Mouse (Mus musculus) megakaryocyte-erythroid progenitor cell, adult 5-6 weeks (primary cell): Measurements from ENCODE around the gene Card10. TPM values are rescaled to one million over a fixed set of nuclear protein-coding genes. Genes with fewer than 3 reads are reported as not detected.

Experiments used
- ATAC-seq: replicated peaks from 2 replicates; pipeline ENCODE4 v1.8.0; 2016; ENCODE audit warnings: mild to moderate bottlenecking, inconsistent platforms; ENCODE audit not compliant: severe bottlenecking, poor library complexity, low FRiP score, low TSS enrichment
- total RNA-seq, 2 experiments: library from RNA; stranded (forward) in 1 of 2; stranded (reverse) in 1 of 2; fragments of 200-1000, 215-1000 nt in 1 of 2; fragments of >200 nt in 1 of 2; fragmentation: Nextera tagmentation in 1 of 2; gene quantifications; 2 replicates each; pipeline ENCODE4 v1.2.3; 2014 to 2017

The Card10 gene
- total RNA-seq, 2 experiments from 2014 or later: not detected

DNA sequence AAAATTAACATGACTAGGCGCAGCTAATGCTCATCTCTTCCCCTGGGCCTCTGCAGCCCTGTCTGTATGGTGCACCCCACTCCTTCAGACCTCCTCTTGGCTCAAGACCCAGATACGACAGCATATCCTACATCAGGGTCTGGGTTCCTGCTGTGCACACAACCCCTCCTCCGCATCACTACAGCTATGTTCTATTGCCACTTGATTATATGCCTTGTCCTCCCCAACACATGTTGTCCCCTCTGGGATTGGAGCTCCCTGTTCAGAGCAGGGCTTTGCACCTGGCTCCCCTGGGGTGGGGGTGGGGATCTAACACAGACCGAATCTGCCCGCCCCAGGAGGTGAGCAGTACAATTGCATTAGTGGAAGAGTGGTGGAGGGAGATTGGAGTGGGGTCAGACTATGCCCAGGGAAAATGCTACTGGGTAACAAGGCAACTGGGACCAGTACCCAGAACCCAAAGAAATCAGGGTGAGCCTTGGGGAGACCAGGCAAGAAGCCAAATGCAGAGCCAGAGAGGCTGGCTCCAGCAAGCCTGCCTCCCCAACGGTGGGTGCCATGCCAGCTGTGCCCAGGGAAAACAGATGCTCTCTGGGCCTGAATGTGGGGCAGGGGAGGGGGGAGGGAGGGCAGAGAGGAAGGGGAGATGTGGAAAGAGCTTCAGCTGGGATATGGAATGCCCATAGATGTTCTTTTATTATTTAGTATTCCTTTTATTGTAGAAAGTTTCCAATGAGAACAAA, 52.1 kb downstream of the Card10 start:
- ATAC-seq: no peak

DNA sequence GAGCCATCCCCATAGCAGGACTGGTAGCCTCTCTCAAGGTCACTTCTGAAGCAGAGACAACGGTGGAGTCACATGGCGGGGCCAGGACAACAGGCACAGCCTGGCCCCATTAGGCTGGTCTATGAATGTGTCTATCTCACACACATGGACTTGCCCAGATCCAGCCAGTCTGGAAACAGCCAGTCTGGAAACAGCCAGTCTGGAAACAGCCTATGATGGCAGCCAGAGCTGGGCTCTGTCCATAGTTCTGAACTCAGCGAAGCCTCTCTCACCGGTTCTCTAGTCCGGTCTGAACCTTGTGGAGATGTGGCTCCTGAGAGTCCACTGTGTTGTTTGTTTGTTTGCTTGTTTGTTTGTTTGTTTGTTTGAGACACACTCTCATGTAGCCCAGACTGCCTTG, 53.0 kb downstream of the Card10 start:
- ATAC-seq: no peak

DNA sequence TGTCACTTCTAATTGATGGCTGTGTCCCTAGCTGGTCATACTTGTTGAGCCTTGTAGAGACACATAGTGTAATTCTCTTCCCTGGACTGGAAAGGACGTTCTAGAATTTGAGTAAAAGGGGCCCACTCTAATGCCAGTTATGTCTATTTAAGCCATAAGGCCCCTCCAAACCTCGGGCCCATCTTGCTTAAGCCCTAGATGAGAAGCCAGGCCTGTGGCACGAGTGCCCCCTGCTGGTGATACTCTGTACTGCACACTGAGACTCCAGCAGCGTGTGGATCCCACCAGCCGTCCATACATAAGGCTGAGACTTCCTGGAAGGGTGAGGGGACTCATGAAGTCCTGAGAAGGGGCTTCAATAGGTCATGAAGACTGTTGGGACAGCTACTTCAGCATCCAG, 58.6 kb downstream of the Card10 start:
- ATAC-seq: peak; percentile 63; the same call in 1 of the 2 replicates

DNA sequence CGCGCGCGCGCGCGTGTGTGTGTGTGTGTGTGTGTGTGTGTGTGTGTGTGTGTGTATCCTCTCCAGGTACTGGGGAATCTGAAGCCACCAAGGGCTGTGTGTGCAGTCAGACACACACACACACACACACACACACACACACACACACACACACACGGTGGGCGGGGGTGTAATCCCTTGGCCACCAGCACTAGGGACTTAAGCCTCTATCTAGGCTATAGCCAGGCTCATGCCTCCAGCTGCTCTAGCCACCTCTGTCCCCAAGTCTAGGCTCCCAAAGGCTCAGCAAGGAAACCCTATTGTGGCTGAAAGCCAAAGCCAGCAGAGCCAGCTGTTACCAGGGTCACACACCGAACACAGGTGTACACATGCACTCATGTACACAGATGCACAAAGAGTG, 60.0 kb downstream of the Card10 start:
- ATAC-seq: no peak

DNA sequence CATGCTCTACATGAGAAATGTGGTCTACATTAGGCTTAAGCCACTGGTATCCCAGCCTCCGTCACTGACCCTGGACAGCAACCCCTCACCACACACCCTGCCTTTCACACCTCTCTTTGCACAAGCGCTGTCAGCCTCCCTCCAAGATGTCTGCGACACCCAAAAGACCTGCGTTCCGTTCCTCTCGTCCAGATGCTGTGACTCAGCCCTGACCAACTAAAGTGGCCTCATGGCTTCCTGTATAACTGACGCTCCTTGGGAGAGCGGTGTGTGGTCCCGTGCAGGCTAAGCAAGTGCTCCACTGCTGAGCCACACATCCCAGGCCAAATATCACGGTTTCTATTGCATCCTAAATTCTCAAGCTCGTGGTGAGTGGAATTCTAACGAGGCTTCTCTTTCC, 62.2 kb downstream of the Card10 start:
- ATAC-seq: no peak

DNA sequence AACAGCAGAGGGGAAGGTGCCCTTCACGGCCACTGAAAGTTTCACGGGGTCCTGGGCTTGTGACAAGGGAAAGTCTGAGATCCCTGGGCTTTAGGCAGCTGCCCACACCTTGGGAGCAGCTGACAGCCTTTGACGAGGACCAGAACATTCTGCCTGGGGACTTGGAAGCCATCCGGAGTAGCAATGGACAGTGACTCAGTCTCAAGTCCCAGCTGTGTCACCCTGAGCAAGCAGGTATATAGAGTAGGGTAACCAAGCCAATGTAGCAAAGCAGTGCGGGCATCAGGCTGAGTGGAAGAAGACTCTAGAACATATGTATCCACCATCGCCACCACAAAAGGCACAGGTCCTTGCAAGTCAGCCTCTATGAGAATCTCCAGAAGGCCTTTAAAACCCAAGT, 65.7 kb downstream of the Card10 start:
- no peak for ATAC-seq

DNA sequence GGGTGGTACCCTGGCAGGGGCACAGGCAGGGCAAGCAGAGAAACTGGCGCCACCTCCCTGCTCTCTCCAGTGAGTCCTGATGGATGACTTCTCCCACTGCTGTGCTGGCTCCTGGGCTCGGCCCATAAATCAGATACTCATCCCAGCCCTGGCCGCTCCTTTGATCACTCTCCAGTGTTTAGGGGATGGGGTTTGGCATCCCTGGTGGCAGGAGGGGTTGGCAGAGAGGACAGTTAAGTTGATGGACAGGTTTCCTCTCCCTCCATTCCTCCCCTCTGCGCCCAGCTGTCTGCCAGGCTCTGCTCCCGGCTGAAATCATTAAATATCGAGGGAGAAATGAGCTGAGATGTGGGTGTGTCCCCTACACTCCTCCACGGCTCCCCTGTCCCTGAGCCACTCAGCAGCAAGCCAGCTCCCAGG, 66.2 kb downstream of the Card10 start:
- ATAC-seq: no peak

DNA sequence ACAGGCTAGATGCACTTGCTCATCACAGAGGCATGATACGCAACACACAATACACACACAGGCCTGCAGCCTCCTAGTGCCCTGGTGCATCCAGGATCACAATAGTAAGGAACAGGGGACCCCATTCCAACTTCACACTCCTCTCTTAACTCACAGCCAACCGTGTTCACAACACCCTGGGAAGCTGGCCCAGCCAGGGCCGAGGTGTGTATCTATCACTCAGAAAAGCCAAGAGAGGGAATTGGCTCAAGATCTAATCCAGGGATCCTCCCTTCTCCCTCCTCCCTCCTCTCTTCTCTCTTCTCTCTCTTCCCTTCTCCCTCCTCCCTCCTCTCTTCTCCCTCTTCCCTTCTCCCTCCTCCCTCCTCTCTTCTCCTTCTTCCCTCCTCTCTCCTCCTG, 66.7 kb downstream of the Card10 start:
- no peak for ATAC-seq

DNA sequence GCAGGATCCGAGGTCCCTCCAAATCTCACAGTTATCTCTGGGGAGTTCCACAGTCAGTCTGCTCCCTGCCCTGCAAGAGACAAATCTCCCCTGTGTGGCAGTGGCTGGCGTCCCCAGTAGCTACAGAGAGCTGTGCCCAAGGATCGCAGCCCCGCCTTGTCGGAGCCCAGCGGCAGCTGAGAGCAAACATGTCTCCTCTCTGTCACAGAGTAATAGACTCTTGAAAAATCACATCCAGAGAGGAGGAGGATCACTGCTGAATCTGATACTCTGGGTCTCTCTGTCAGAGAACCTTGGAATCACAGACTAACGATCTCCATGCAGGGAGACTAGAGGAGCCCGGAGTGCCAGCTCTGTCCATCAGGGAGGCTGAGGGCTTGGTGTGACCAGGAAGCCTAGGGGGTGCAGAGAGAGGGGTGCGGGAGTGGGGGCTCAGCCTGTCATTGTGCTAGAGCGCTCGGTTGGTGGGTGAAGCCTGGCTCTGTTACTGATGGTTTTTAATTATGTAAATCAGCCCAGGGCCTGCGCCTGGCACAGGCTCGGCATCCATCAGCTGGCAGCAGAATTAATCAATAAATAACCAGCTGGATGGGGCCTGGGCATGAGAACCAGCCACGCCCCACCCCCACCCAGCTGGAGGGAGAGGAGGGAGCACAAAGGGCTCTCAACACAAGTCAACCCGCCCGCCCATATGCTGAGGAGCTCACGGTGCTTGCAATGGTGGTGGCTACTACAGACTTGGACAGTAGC, 67.2 kb downstream of the Card10 start:
- no peak for ATAC-seq

DNA sequence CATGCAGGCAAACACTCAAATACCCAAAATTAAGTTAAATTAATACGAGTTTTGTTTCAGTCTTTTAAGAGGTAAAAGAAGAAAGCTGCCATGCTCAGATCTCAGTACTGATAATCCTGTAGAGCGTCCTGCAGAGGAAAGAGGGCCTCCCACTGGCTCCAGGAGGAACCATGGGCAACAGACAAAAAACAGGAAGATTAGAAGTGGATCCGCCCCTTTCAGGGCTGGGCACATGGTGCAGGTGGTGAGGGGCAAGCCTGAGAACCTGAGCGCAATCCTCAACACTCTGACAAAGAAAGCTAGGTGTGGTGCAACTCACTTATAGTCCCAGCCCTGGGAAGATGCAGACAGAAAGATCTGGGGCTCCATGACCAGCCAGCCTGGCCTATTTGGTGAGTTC, 71.0 kb downstream of the Card10 start:
- no peak for ATAC-seq

DNA sequence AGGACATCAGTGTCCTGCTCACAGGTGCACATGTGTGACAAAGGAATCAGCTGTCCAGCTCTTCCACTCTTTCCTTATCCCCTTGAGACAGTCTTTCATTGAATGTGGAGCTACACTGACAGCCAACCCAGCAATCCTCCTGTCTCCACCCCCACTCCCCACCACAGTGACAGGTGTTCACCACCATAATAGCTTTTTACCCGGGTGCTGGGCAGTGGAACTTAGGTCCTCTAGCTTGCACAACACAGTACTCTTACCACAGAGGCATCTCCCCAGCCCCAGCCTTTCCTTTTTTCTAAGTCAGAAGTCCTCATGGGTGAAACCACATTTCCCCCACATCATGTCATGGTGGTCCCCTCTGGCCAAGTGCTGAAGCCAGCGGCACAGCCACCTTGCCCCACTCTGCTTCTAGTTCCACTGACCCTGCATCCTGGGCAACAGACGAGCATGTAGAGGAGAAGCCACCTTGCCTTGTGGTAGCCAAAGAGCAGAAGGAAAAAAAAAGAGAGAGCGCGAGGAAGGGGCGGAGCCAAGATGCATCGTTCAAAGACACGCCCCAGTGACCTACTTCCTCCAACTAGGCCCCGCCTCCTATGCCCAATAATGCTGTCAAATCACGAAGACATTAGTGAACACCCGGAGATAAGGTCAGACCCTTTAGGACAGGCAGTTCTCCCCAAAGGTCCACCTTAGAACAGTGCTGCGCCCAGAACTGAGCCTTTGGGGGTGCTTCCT, 72.4 kb downstream of the Card10 start:
- no peak for ATAC-seq

DNA sequence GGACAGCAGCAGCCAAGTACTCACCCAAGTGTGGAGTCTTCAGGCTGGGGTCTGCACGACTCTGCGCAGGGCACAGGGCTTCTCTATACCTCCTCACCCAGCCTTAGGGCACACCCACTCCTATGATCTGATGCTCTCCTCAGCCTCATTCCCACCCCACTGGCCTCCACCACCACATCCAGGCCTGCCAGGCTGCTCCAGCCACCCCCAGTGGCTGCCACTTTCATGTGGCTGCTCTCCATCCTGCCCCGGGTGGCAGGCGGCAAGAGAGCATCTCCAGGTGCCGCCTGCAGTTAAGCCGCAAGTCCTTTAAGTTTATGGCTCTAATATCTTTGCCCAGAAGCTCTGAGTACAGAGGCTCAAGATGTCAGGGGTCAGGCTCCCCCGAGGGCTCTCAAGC, 76.1 kb downstream of the Card10 start:
- no peak for ATAC-seq

Other genes starting within 250 kb of the Card10 start
- 134 and 169 TPM in 2 replicates for gene Rac2, start 230.3 kb downstream of the Card10 start, total RNA-seq (2014; fragmentation: Nextera tagmentation)
- 33.0 and 80.9 TPM in 2 replicates for gene Rac2, start 230.3 kb downstream of the Card10 start, total RNA-seq (2017)
- gene Cyth4, start 206.0 kb downstream of the Card10 start, total RNA-seq (2014; fragmentation: Nextera tagmentation): 7.0 and 18.8 TPM in 2 replicates
- 12.9 and 13.1 TPM in 2 replicates for gene Cyth4, start 206.0 kb downstream of the Card10 start, total RNA-seq (2017)
- gene Elfn2, start 84.3 kb downstream of the Card10 start, total RNA-seq (2014; fragmentation: Nextera tagmentation): not detected in 2 replicates
- gene Elfn2, start 84.3 kb downstream of the Card10 start, total RNA-seq (2017): not detected in 2 replicates
- gene Mfng, start 29.6 kb downstream of the Card10 start, total RNA-seq (2014; fragmentation: Nextera tagmentation): 15.0 and 21.8 TPM in 2 replicates
- 4.6 and 5.1 TPM in 2 replicates for gene Mfng, start 29.6 kb downstream of the Card10 start, total RNA-seq (2017)
- gene Cdc42ep1, start 39.6 kb upstream of the Card10 start, total RNA-seq (2014; fragmentation: Nextera tagmentation): 0.77 TPM in 1 of 2 replicates, not detected in the other
- not detected in 2 replicates for gene Cdc42ep1, start 39.6 kb upstream of the Card10 start, total RNA-seq (2017)
- gene Lgals2, start 52.5 kb upstream of the Card10 start, total RNA-seq (2014; fragmentation: Nextera tagmentation): not detected in 2 replicates
- gene Lgals2, start 52.5 kb upstream of the Card10 start, total RNA-seq (2017): not detected in 2 replicates
- gene Gga1, start 74.1 kb upstream of the Card10 start, total RNA-seq (2014; fragmentation: Nextera tagmentation): 30.0 and 47.6 TPM in 2 replicates
- 7.8 and 10.9 TPM in 2 replicates for gene Gga1, start 74.1 kb upstream of the Card10 start, total RNA-seq (2017)
- not detected in 2 replicates for gene Gm49510, start 96.6 kb upstream of the Card10 start, total RNA-seq (2014; fragmentation: Nextera tagmentation)
- 2.6 TPM in 1 of 2 replicates, not detected in the other for gene Gm49510, start 96.6 kb upstream of the Card10 start, total RNA-seq (2017)
- gene Sh3bp1, start 96.7 kb upstream of the Card10 start, total RNA-seq (2014; fragmentation: Nextera tagmentation): 31.8 and 53.7 TPM in 2 replicates
- 11.4 and 11.6 TPM in 2 replicates for gene Sh3bp1, start 96.7 kb upstream of the Card10 start, total RNA-seq (2017)
- gene Pdxp, start 110.9 kb upstream of the Card10 start, total RNA-seq (2014; fragmentation: Nextera tagmentation): 12.7 and 22.5 TPM in 2 replicates
- gene Pdxp, start 110.9 kb upstream of the Card10 start, total RNA-seq (2017): 6.6 and 6.9 TPM in 2 replicates
- gene Lgals1, start 123.7 kb upstream of the Card10 start, total RNA-seq (2014; fragmentation: Nextera tagmentation): 54.9 and 83.9 TPM in 2 replicates
- 91.1 and 98.2 TPM in 2 replicates for gene Lgals1, start 123.7 kb upstream of the Card10 start, total RNA-seq (2017)
- gene Nol12, start 131.9 kb upstream of the Card10 start, total RNA-seq (2014; fragmentation: Nextera tagmentation): 52.3 and 56.7 TPM in 2 replicates
- 15.3 and 31.6 TPM in 2 replicates for gene Nol12, start 131.9 kb upstream of the Card10 start, total RNA-seq (2017)
- gene Triobp, start 144.7 kb upstream of the Card10 start, total RNA-seq (2014; fragmentation: Nextera tagmentation): 29.1 and 33.9 TPM in 2 replicates
- 11.2 and 12.5 TPM in 2 replicates for gene Triobp, start 144.7 kb upstream of the Card10 start, total RNA-seq (2017)
- 19.0 and 23.7 TPM in 2 replicates for gene H1f0, start 225.4 kb upstream of the Card10 start, total RNA-seq (2014; fragmentation: Nextera tagmentation)
- 27.0 and 47.0 TPM in 2 replicates for gene H1f0, start 225.4 kb upstream of the Card10 start, total RNA-seq (2017)
- 0.40 TPM in 1 of 2 replicates, not detected in the other for gene Galr3, start 238.8 kb upstream of the Card10 start, total RNA-seq (2014; fragmentation: Nextera tagmentation)
- 0.56 TPM in 1 of 2 replicates, not detected in the other for gene Galr3, start 238.8 kb upstream of the Card10 start, total RNA-seq (2017)